Mouse (Mus musculus) midbrain, embryonic 14.5 days (tissue): ENCODE data around the gene Gm26938. TPM values are rescaled to one million over a fixed set of nuclear protein-coding genes. Genes with fewer than 3 reads are reported as not detected.
A peak's percentile ranks its signal among the peaks of the same experiment; 100 is the strongest.

Experiments
- ATAC-seq: fragments of 200-750 bp; cut with Nextera tagmentation; 2 replicates; pipeline ENCODE4 v1.8.0; 2017; ENCODE audit warnings: moderate number of reproducible peaks, moderate library complexity; ENCODE audit not compliant: low FRiP score, low TSS enrichment
- DNase-seq: peaks from one replicate; pipeline ENCODE4 v3.0.0-alpha.2; 2015
- H3K27ac ChIP-seq: fragments of 300-500 bp; sonication (generic); replicated peaks from 2 replicates; pipeline ENCODE4 v1.5.1; 2014; ENCODE audit warnings: mild to moderate bottlenecking, low read depth, low read length, moderate library complexity
- H3K27me3 ChIP-seq: fragments of 300-500 bp; sonication (generic); 2 replicates; pipeline ENCODE4 v1.6.1; 2014; ENCODE audit warnings: low read length, control low read depth, mixed read lengths; ENCODE audit not compliant: control insufficient read depth, insufficient read depth
- H3K36me3 ChIP-seq: fragments of 300-500 bp; sonication (generic); 2 replicates; pipeline ENCODE4 v1.6.1; 2014; ENCODE audit warnings: low read length, control low read depth; ENCODE audit not compliant: control insufficient read depth, insufficient read depth
- H3K4me1 ChIP-seq: fragments of 300-500 bp; sonication (generic); 2 replicates; pipeline ENCODE4 v1.6.1; 2014; ENCODE audit warnings: mild to moderate bottlenecking, antibody characterized with exemption, low read length, control low read depth; ENCODE audit not compliant: control insufficient read depth, insufficient read depth
- H3K4me2 ChIP-seq: fragments of 300-500 bp; sonication (generic); 2 replicates; pipeline ENCODE4 v1.6.1; 2014; ENCODE audit warnings: mild to moderate bottlenecking, low read length, moderate library complexity
- H3K4me3 ChIP-seq: fragments of 300-500 bp; sonication (generic); replicated peaks from 2 replicates; pipeline ENCODE4 v1.5.1; 2014; ENCODE audit warnings: low read depth, low read length
- H3K9ac ChIP-seq: fragments of 300-500 bp; sonication (generic); replicated peaks from 2 replicates; pipeline ENCODE4 v1.6.1; 2014; ENCODE audit warnings: mild to moderate bottlenecking, low read length, moderate library complexity
- H3K9me3 ChIP-seq: fragments of 300-500 bp; sonication (generic); 2 replicates; pipeline ENCODE4 v1.6.1; 2016; ENCODE audit warnings: low read length, control low read depth, mixed read lengths; ENCODE audit not compliant: control insufficient read depth
- WGBS: fragments of 180-500 bp; shearing (Covaris S2); extraction: QIAGEN DNeasy Blood & Tissue Kit; methylation state at CpG from one replicate; pipeline ENCODE4 v1.1.7; 2014; 5-methylcytosine and 5-hydroxymethylcytosine counted together
- polyA plus RNA-seq: library from polyadenylated mRNA; unstranded; fragments of >200 nt; fragmentation: Nextera tagmentation; extraction: Ambion mirVana; gene quantifications from 2 replicates; pipeline ENCODE4 v1.2.1, GENCODE M21; 2014

Gm26938 gene
- 0.43 and 0.62 TPM in 2 replicates for polyA plus RNA-seq

DNA sequence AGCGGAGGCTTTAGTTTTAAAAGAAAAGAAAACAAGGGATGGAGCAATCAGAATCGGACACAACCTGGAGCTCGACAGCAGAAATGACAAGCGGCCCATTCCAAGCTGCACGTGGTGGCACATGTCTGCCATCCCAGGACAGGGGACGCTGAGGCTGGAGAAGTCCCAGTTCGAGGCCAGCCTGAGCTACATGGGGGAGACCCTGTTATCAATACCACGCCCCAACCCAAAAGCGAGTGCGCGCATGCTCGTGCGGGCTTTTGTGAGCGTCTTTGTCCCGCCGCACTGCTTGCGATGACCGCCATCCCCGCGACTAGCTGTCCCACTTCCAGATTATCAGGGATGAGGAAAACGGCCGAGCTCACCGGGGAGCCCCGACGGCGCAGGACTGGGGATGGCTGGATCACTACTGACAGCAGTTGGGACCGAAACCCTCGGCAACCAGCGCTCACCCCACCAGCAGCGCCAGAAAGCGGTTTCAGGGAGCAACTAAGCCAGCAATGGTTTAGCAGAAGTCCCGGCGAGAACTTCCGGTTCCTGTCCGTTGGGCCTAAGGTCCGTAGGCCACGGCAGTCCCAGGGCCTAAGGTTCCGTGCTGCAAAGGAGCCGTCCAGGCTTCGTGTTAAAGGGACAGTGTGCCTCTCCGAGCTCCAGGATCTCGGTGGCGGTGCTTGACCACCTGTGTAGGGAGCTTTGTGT is at the start of gene Gm26938, which contains the start of gene Psmg3:
Gene Gm26938 (minus strand): TSS at position 51 of the 699 bp plus-strand sequence.
Gene Psmg3 (minus strand): TSS at position 529 of the 699 bp plus-strand sequence.
- ATAC-seq (peak; percentile 83; the same call in 1 of the 2 replicates), DNase-seq (peak; percentile 92)
- H3K9ac ChIP-seq: peak within 1 kb of the TSS; percentile 73
- H3K4me1 ChIP-seq: peaks cover 11% of the 10 kb centered on the region
- no peaks in the 10 kb centered on the region for H3K9me3 ChIP-seq
- peak within 1 kb of the TSS; percentile 95 for H3K4me2 ChIP-seq
- peak within 1 kb of the TSS; percentile 87 for H3K4me3 ChIP-seq
- H3K27ac ChIP-seq: peak within 1 kb of the TSS; percentile 78
- H3K36me3 ChIP-seq: peaks cover 32% of the 10 kb centered on the region
- WGBS: under 1% methylated on average over 43 of the region's 43 CpGs
- no peaks in the 10 kb centered on the region for H3K27me3 ChIP-seq

DNA sequence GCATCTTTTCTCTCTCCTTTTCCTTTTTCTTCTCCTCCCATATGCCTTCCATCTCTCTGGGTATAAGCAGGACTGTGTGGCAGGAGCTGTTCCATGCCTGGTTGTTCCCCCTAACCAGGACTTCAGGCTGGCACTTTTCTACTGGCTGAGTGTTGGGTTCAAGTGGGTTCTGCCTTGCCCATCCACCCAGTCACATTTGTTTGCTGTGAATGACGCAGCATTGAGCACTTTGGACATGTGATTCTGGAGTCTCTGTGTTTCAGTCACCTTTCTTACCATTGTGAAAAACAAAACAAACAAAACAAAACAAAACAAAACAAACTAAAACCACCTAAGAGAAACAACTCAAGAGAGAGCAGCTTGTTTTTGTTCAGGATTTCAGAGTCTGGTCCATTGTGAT is 45.3 kb upstream of the Gm26938 start:
- DNase-seq (no peak), ATAC-seq (no peak)
- 89% methylated on average over 1 of the region's 1 CpGs for WGBS

DNA sequence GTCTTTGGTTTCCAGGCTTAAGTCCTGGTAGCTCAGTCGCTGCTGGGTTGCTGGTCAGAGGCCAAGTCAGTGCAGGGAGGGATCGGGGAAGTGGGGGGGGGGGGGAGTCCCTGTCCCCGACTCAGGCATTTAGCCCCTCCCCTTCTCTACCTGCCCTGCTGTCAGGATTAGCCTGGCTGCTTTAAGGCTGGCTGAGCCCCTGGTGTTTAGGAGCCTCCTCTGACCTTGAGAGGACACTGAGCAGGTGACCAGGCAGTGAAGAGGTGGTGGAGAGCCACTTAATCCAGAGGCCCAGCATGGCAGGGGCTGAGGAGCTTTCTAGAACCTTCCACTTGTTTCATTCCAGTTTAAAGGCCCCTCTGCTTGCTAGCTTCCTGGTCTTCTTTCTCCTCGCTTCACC is 44.7 kb upstream of the Gm26938 start:
- Histone ChIP-seq H3K9me3 (no peaks in the 10 kb centered on the region), H3K9ac (no peak overlapping the region), H3K27me3 (no peaks in the 10 kb centered on the region), H3K27ac (no peak overlapping the region), H3K4me3 (no peak overlapping the region), H3K4me1 (no peaks in the 10 kb centered on the region), H3K4me2 (no peak overlapping the region), H3K36me3 (no peaks in the 10 kb centered on the region)
- no peak for DNase-seq
- no peak for ATAC-seq
- 13% methylated on average over 4 of the region's 4 CpGs for whole genome bisulfite sequencing

More for the DNA sequence above, 45.3 kb upstream of the Gm26938 start:
- Histone ChIP-seq H3K9me3 (no peaks in the 10 kb centered on the region), H3K27ac (no peak overlapping the region), H3K4me3 (no peak overlapping the region), H3K27me3 (no peaks in the 10 kb centered on the region), H3K36me3 (no peaks in the 10 kb centered on the region), H3K4me1 (no peaks in the 10 kb centered on the region), H3K4me2 (no peak overlapping the region), H3K9ac (no peak overlapping the region)

DNA sequence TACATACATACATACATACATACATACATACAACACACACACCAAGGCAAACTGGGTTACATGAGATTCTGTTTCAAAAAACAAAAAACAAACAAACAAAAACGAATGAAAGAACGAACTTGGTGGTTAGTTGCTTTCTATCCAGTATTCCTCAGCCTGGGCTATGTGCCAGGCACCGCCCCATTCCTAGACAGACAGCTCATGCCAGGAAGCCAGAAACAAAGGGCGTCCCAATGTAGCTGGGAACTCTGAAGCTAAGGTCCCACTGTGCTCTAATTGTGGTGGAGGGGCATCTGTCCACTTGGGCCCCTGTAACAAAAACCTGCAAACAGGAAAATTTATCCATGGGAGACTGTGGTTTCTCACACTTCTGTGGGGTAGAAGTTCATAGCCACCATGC is 36.6 kb upstream of the Gm26938 start:
- no peak overlapping the region for H3K4me2 ChIP-seq
- no peak overlapping the region for H3K4me3 ChIP-seq
- peaks cover 8% of the 10 kb centered on the region for H3K4me1 ChIP-seq
- DNase-seq (peak; percentile 72), ATAC-seq (no peak)
- no peaks in the 10 kb centered on the region for H3K36me3 ChIP-seq
- H3K27me3 ChIP-seq: no peaks in the 10 kb centered on the region
- 66% methylated on average over 4 of the region's 4 CpGs for WGBS
- H3K9me3 ChIP-seq: no peaks in the 10 kb centered on the region
- H3K27ac ChIP-seq: no peak overlapping the region
- no peak overlapping the region for H3K9ac ChIP-seq

DNA sequence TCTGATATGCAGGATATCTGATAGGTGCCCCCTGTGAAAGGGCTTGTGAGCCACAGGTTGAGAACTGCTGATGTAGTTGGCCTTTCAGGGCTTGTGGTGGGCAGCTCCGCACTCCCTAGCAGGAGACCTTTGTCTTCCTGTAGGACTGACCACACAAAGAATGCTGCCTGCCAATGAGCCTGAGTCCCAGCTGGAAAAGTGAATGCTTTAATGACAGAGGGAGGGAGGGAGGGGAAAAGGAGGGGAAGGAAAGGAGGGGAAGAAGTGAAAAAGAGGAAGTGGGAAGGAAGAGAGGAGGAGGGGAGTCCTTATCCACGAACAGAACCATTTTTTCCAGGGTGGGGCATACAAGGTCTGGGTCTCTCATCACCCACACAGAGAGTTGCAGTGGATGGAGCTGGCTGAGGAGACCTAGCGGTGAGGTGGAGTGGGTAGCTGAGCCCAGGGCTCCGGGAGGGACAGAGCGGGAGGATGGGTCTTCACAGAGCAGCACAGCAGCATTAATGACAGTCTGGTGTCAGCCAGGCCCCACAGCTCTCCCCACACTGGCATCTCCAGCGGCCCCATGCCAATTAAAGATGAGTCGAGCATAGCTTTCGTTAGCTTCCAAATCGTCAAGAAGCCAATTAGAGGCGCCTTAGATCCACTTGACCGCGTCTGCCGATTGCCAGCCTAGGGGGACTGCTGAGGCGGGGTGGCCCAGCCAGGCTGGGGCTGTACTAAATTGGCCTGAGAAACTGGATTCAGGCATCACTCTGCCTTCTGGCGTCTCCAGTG is 34.3 kb upstream of the Gm26938 start:
- DNase-seq (peak; percentile 64), ATAC-seq (peak; percentile 48; the same call in 1 of the 2 replicates)
- no peak overlapping the region; the same call in 1 of the 2 replicates for H3K9ac ChIP-seq
- peak overlapping the region; percentile 45; the same call in 1 of the 2 replicates for H3K27ac ChIP-seq
- no peaks in the 10 kb centered on the region for H3K36me3 ChIP-seq
- H3K4me2 ChIP-seq: peak overlapping the region; percentile 12
- peaks cover 8% of the 10 kb centered on the region for H3K4me1 ChIP-seq
- no peaks in the 10 kb centered on the region for H3K9me3 ChIP-seq
- no peak overlapping the region for H3K4me3 ChIP-seq
- H3K27me3 ChIP-seq: no peaks in the 10 kb centered on the region
- WGBS: 16% methylated on average over 15 of the region's 15 CpGs

DNA sequence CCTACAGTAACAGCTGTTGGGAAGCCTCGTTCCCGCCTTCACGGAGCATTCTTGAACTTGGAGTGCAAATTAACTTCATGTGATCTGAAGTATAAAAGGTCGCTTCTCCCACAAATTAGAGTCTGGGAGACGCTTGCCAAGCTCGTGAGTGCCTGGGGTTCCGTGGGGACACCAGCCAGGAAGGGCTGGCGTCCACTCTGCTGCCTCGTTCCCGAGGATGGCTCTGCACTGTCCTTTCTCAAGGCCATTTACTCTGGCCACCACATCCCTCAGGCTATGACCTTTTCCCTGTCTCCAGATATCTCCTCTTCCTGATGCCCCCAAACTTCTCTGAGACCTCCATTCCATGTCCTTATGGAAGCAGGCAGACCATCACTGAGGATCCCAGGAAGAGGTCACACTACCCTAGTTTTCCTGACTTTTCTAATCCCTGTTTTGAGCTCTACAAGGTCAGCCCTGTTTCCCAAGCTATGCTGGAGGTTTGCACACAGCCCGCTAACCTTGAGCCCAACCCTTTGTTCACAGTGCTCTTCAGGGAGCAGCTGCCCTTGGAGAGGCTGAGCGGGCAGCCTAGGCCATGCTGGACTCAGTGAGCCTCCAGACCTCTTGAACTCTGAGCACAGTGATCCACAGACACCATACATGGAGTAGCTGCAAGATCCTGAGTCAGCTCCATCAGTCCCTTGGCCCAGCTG is 23.6 kb upstream of the Gm26938 start:
- Histone ChIP-seq H3K4me2 (no peak overlapping the region), H3K4me1 (0 out of 2 replicates have a peak, but pooled peaks cover 2% of the 10 kb centered on the region), H3K27me3 (no peaks in the 10 kb centered on the region), H3K9me3 (peaks cover under 1% of the 10 kb centered on the region; the same call in 1 of the 2 replicates), H3K4me3 (no peak overlapping the region), H3K36me3 (no peaks in the 10 kb centered on the region), H3K9ac (no peak overlapping the region), H3K27ac (no peak overlapping the region)
- ATAC-seq: no peak
- 84% methylated on average over 12 of the region's 12 CpGs for WGBS
- DNase-seq: no peak

DNA sequence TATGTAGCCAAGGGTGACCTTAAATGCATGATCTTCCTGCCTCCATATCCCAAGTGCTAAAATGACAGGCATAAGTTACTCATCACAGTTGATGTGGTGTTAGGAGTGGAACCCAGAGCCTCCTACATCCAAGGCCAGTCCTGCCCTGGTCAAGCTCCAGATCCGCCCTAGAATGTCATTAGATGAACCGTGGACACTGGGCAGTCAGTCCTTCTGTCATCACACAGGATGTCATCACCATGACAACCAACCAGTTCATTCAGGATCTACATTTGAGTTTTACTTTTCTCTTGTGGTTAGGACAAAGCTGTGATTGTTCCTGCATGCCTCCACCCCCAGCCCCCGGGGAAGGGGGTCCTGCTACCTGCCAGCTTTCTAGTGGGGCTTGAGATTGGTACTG is 12.9 kb upstream of the Gm26938 start:
- Histone ChIP-seq H3K4me1 (no peaks in the 10 kb centered on the region), H3K27ac (no peak overlapping the region), H3K9ac (no peak overlapping the region), H3K4me3 (no peak overlapping the region), H3K36me3 (no peaks in the 10 kb centered on the region), H3K27me3 (no peaks in the 10 kb centered on the region), H3K9me3 (peaks cover 3% of the 10 kb centered on the region), H3K4me2 (no peak overlapping the region)
- peak; percentile 26 for DNase-seq
- ATAC-seq: no peak
- 19% methylated on average over 3 of the region's 3 CpGs for WGBS

DNA sequence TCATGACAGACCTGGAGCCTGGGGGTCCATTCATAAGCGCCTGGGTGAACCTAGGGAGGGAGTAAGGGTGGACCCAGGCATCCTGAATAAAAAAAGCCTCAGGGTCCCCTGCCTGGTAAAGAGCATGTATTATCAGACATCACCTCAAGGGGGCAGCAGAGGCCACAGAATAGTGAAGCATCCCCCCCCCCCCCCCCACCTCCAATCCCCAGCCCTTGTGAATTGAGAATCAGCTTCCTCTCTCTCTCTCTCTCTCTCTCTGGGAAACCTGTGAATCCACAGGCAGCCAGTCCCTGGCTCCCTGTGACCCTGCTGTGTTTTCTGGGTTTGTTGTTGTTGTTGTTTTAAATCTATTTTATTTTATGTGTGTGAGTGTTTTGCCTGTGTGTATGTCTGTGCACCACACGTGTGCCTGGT is 12.3 kb upstream of the Gm26938 start:
- no peak overlapping the region for H3K9ac ChIP-seq
- 15% methylated on average over 2 of the region's 2 CpGs for WGBS
- no peak overlapping the region for H3K4me3 ChIP-seq
- no peaks in the 10 kb centered on the region for H3K4me1 ChIP-seq
- no peaks in the 10 kb centered on the region for H3K9me3 ChIP-seq
- no peaks in the 10 kb centered on the region for H3K36me3 ChIP-seq
- no peaks in the 10 kb centered on the region for H3K27me3 ChIP-seq
- H3K27ac ChIP-seq: no peak overlapping the region
- H3K4me2 ChIP-seq: no peak overlapping the region
- DNase-seq (peak; percentile 92), ATAC-seq (peak; percentile 37)
